Mouse (Mus musculus): ENCODE measurements at regions not wholly inside any gene's neighbourhood (a gene's known extent, or its start where the extent isn't known, plus 50 kb on each side); places are given as distances from the start of the nearest gene placed in this dataset.

GRCm38 (mm10) chr16:29147766-29148165 lies 61.7 kb upstream of the Hrasls start:
- peak; percentile 21 for DNase-seq

GRCm38 (mm10) chr16:29119217-29119616 lies 90.3 kb upstream of the Hrasls start:
- DNase-seq = no peak

GRCm38 (mm10) chr16:29096791-29097190 lies 112.7 kb upstream of the Hrasls start:
- DNase-seq = peak; percentile 1

- no peak for DNase-seq
Observed at GRCm38 (mm10) chr16:29065961-29066360, 136.5 kb upstream of the Mb21d2 start.

GRCm38 (mm10) chr16:29065097-29065785 lies 135.8 kb upstream of the Mb21d2 start:
- no peak for DNase-seq

- no peak for DNase-seq
Observed at GRCm38 (mm10) chr16:29063377-29063776, 133.9 kb upstream of the Mb21d2 start.

- DNase-seq = no peak
Observed at GRCm38 (mm10) chr16:29057076-29057475, 127.6 kb upstream of the Mb21d2 start.

GRCm38 (mm10) chr16:29054423-29054822 lies 125.0 kb upstream of the Mb21d2 start:
- peak; percentile 8 for DNase-seq

GRCm38 (mm10) chr16:29046453-29046993 lies 117.0 kb upstream of the Mb21d2 start:
- no peak for DNase-seq

- DNase-seq = peak; percentile 6
Observed at GRCm38 (mm10) chr16:29035523-29035922, 106.0 kb upstream of the Mb21d2 start.

- no peak for DNase-seq
Observed at GRCm38 (mm10) chr16:29034053-29034794, 104.8 kb upstream of the Mb21d2 start.

GRCm38 (mm10) chr16:29033357-29033756 lies 103.9 kb upstream of the Mb21d2 start:
- no peak for DNase-seq

- no peak for DNase-seq
Observed at GRCm38 (mm10) chr16:29027856-29028255, 98.4 kb upstream of the Mb21d2 start.

GRCm38 (mm10) chr16:29001249-29001648 lies 71.8 kb upstream of the Mb21d2 start:
- DNase-seq = no peak

GRCm38 (mm10) chr16:28999641-29000040 lies 70.2 kb upstream of the Mb21d2 start:
- no peak for DNase-seq

- no peak for DNase-seq
Observed at GRCm38 (mm10) chr16:28996629-28997028, 67.2 kb upstream of the Mb21d2 start.

GRCm38 (mm10) chr16:28990666-28991065 lies 61.2 kb upstream of the Mb21d2 start:
- no peak for DNase-seq

GRCm38 (mm10) chr16:28984931-28985330 lies 55.5 kb upstream of the Mb21d2 start:
- no peak for DNase-seq

GRCm38 (mm10) chr16:28982901-28983300 lies 53.4 kb upstream of the Mb21d2 start:
- no peak for DNase-seq
